Mouse (Mus musculus) testis, adult 2 months (tissue): ENCODE measurements around the gene Mrpl45. TPM values are rescaled to one million over a fixed set of nuclear protein-coding genes. Genes with fewer than 3 reads are reported as not detected.

Source experiments
- H3K27ac ChIP-seq: fragments of 200-500 bp; 2 replicates; pipeline ENCODE4 v1.5.1; 2012; ENCODE audit warnings: low read depth, low read length; ENCODE audit not compliant: control insufficient read depth, insufficient read depth
- H3K27me3 ChIP-seq: fragments of 200-500 bp; 2 replicates; pipeline ENCODE4 v1.6.1; 2012; ENCODE audit warnings: mild to moderate bottlenecking, low read length, moderate library complexity; ENCODE audit not compliant: control insufficient read depth, insufficient read depth
- H3K36me3 ChIP-seq: fragments of 200-500 bp; 2 replicates; pipeline ENCODE4 v1.6.1; 2012; ENCODE audit warnings: mild to moderate bottlenecking, low read length; ENCODE audit not compliant: control insufficient read depth, insufficient read depth
- H3K4me1 ChIP-seq: fragments of 200-500 bp; 2 replicates; pipeline ENCODE4 v1.6.1; 2012; ENCODE audit warnings: low read length; ENCODE audit not compliant: control insufficient read depth, insufficient read depth
- H3K4me3 ChIP-seq: fragments of 200-500 bp; 2 replicates; pipeline ENCODE4 v1.5.1; 2012; ENCODE audit warnings: low read depth, mild to moderate bottlenecking, low read length, moderate library complexity, mixed read lengths; ENCODE audit not compliant: control insufficient read depth
- CTCF ChIP-seq: fragments of 200-500 bp; IDR thresholded peaks from 2 replicates; pipeline ENCODE4 v1.5.1; 2012; ENCODE audit warnings: low read depth, mild to moderate bottlenecking, inconsistent platforms, low read length, moderate library complexity; ENCODE audit not compliant: control insufficient read depth, insufficient read depth, insufficient replicate concordance
- POLR2A ChIP-seq: fragments of 200-500 bp; IDR thresholded peaks from 2 replicates; pipeline ENCODE4 v1.6.1; 2012; ENCODE audit warnings: low read depth, mild to moderate bottlenecking, inconsistent platforms, low read length, moderate library complexity; ENCODE audit not compliant: control insufficient read depth
- polyA plus RNA-seq: library from polyadenylated mRNA; depleted of rRNA; stranded (reverse); fragments of >200 nt; gene quantifications from 2 replicates; pipeline ENCODE4 v1.2.3, GENCODE M21; 2012

Mrpl45 gene
- polyA plus RNA-seq, 1 experiment: 8.7 TPM

DNA sequence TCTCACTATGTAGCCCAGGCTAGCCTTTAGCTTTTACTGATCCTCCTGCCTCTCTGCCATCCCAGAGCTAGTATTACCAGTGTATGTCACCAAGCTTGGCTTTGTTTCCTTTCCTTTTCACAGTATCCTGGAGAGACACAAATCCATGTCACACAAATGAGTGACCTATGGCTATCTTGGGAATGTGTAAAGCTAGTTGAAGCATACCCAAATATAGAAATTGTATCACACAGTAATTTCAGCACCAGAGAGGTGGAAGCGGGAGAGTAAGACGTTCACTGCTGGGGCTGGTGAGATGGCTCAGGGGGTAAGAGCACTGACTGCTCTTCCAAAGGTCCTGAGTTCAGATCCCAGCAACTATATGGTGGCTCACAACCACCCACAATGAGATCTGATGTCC is 15.6 kb upstream of the Mrpl45 start:
- no peaks in the 10 kb centered on the region for H3K27me3 ChIP-seq
- no peak overlapping the region for H3K27ac ChIP-seq
- H3K4me1 ChIP-seq: peaks cover 3% of the 10 kb centered on the region; the same call in 1 of the 2 replicates
- TF ChIP-seq POLR2A (no peak), CTCF (no peak)
- no peak overlapping the region for H3K4me3 ChIP-seq
- H3K36me3 ChIP-seq: no peaks in the 10 kb centered on the region

DNA sequence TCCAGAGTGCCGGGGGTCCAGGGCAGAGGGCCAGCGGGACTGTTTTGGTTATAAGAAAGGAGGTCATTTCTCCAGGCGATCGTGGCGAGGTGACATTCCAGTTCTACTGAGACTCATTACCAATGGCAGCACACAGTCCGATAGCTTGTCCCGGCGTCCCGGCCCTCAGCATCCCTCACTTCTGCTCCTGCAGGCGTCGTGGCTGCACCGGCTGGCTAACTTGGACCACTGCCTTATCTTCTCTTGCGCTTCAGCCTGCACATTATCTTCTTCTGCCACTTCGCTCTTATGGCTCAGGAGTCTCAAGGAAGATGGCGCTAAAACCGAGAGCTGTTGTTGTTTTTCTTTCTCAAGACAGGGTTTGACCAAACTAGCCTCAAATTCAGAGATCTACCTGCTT is 14.1 kb upstream of the Mrpl45 start:
- no peak overlapping the region for H3K27ac ChIP-seq
- TF ChIP-seq CTCF: no peak
- TF ChIP-seq POLR2A: no peak
- H3K4me3 ChIP-seq: no peak overlapping the region
- no peaks in the 10 kb centered on the region for H3K27me3 ChIP-seq
- H3K36me3 ChIP-seq: no peaks in the 10 kb centered on the region
- peaks cover 3% of the 10 kb centered on the region; the same call in 1 of the 2 replicates for H3K4me1 ChIP-seq

DNA sequence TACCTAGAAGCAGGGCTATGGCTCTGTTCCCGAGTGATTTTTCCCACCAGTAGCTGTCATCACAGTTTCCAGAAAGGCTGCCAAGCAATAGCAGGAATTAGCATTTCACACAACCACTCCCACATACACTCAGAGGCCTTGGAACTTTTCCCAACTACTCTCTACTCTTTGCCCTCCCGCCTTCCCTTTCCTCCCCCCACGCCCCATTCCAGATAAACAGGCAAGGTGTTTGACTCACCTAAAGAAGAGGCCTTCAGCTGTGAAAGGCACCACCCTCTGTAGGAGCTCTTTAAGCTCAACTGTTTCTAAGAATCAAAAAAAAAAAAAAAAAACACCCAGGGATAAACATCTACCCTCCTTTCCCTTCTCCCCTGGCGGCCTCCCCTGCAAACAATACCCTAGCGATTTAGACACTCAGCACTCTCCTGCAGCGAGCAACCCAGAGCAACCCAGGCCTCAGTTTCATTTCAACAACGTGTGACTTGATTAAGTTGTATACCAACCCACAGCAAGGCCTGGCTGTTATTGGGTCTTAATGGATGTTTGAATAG is 13.2 kb upstream of the Mrpl45 start:
- Histone ChIP-seq H3K4me3 (no peak overlapping the region), H3K36me3 (no peaks in the 10 kb centered on the region), H3K27me3 (no peaks in the 10 kb centered on the region), H3K4me1 (peaks cover 7% of the 10 kb centered on the region), H3K27ac (no peak overlapping the region)
- TF ChIP-seq POLR2A: no peak
- TF ChIP-seq CTCF: no peak

DNA sequence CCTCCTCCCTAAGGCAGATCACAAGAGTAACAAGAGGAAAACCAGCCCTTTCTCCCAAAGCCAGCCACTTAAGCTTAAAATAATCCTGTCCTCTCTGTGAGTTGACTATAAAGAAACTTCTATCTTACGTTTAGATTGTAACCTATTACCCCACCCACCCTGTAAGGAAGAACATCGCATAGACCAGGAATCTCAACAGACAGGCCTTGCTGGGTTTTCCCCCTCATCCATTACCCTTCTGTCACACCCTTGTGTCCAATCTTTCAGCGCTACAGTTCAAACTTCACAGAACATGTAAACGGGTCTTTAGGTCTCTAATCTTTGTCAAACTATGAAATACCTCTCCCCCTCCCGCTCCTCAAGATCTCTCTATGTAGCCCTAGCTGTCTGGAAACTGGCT is 10.9 kb upstream of the Mrpl45 start:
- no peak overlapping the region for H3K27ac ChIP-seq
- H3K4me3 ChIP-seq: no peak overlapping the region
- 0 out of 2 replicates have a peak, but pooled peaks cover 2% of the 10 kb centered on the region for H3K27me3 ChIP-seq
- H3K4me1 ChIP-seq: peaks cover 12% of the 10 kb centered on the region
- no peaks in the 10 kb centered on the region for H3K36me3 ChIP-seq
- TF ChIP-seq POLR2A (no peak), CTCF (no peak)

DNA sequence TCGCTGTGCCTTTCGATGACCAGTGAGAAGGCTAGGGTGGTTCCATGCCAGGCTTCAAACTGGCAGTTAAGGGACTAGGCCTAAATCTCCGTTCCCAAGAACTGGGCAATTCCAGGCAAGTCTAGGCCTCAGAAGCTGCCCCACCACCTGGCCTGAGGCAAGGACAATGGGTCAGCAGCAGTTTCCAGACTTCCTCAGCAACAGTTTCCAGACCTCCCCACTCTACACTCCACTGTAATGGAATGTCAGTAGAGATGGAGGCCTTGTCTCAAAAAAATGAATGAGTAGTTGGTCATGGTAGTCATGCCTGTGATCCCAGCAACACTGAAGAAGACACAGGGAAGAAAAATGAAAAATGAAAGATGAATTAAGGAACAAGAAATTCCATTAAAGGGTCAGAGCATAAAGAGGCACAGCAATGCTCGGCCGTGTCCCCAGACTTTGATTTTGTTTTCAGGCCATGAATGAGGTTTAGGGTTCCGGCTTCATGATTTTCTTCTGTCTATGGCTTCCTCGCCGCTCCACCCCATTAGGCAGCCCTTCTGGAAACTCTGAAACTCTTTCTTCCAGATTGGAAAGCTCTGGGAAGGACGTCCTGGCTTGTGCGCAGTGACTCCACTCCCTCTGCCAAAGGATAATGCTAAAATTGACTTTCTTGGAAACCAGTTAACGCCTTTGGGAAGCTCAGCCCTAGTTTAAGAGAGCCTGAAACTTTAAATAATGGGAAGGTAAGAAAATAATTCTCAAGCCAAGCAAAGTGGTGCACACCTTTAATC is 8.0 kb upstream of the Mrpl45 start:
- H3K27ac ChIP-seq: peak overlapping the region; percentile 65
- TF ChIP-seq CTCF: no peak
- TF ChIP-seq POLR2A: no peak
- no peaks in the 10 kb centered on the region for H3K36me3 ChIP-seq
- H3K4me1 ChIP-seq: peaks cover 14% of the 10 kb centered on the region
- no peak overlapping the region for H3K4me3 ChIP-seq
- H3K27me3 ChIP-seq: peaks cover 2% of the 10 kb centered on the region; the same call in 1 of the 2 replicates

DNA sequence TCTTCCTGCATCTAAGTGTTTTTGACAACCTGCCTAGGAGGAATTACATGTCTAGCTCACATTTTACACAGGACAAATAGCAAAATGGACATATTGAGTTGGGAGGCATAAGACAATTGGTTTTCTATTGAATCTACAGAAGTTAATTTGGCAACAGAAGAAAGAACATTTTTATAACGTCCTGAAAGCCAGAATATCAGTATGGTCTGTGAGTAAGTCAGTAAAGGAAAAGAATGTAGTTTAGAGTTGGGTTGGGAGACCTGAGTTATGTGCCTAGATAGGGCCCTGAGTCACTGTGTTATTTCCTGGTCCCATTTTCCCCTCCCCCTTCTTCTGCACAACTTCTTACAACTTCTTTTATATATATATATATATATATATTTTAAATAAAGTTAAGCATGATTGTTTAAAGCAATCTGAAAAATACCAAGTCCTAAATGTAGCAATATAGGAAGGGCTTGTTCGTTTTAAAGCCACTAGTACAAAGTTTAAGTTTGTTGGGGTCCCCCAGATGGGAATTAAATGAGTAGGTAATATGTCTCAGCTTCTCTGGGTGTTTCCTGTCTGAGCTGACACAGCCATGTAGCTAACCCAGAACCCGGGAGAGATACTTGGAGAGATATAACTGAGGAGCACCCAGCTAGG is 6.6 kb upstream of the Mrpl45 start:
- TF ChIP-seq POLR2A: no peak
- no peak for TF ChIP-seq CTCF
- Histone ChIP-seq H3K27ac (no peak overlapping the region), H3K4me3 (no peak overlapping the region), H3K36me3 (no peaks in the 10 kb centered on the region), H3K27me3 (peaks cover 2% of the 10 kb centered on the region; the same call in 1 of the 2 replicates), H3K4me1 (peaks cover 14% of the 10 kb centered on the region)

DNA sequence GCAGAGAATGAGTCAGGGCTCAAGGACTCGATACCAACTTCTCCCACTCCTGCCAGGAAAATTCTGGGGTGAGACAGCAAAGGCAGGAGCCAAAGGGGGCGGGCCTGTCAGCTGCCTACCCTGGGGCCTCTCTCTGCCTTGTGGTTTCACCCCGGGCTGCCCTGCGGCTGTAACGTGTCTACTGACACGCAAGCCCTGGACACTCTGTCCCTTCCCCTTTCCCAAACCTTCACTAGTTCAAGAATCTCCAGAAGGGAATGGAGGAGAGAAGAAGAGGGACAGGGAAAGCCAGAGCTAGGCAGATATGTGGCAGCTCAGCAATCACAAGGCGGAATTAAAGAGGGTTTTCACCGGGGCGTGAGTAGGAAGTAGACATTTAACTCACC is 6.1 kb upstream of the Mrpl45 start:
- Histone ChIP-seq H3K4me1 (peaks cover 14% of the 10 kb centered on the region), H3K36me3 (no peaks in the 10 kb centered on the region), H3K27me3 (peaks cover 2% of the 10 kb centered on the region; the same call in 1 of the 2 replicates), H3K27ac (peak overlapping the region; percentile 73), H3K4me3 (peak overlapping the region; percentile 69)
- TF ChIP-seq CTCF (no peak), POLR2A (no peak)

DNA sequence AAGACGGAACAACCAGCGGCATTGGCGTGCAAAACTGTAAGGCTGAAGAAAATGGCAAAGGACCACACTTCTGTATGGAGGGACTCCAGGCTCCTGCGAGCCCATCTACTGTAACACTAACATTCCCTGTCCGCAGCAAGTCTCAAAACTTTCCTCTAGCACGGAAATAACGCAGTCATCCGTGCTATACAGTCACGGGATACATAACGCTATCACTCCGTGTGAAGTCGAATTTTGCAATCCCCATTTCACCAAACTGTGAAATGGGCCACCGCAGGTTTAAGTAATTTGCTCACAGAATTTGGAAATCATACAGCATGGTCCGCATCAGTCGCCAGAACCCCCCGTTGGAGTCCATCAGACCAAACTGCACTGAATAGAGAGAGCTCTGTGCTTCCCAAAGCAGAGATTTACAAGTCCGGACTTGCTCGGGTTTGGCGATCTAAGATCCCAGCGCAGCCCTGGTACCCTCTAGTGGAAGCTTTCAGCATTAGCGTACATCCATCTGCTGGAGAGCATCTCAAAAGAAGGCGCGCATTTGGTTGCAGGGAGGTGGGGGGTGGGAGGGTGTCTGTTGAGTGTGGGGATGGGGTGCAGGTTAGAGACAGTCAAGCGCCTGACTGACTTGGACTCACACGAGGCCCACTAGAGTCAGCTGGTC is 5.5 kb upstream of the Mrpl45 start:
- Histone ChIP-seq H3K27ac (peak overlapping the region; percentile 73), H3K4me1 (peaks cover 14% of the 10 kb centered on the region), H3K36me3 (no peaks in the 10 kb centered on the region), H3K27me3 (peaks cover 2% of the 10 kb centered on the region; the same call in 1 of the 2 replicates), H3K4me3 (peak overlapping the region; percentile 69)
- peak; percentile 56; the same call in 1 of the 2 replicates for TF ChIP-seq CTCF
- TF ChIP-seq POLR2A: no peak
